Mouse (Mus musculus) c-Kit-negative CD71-positive TER-119-positive erythroid progenitor cells, embryonic 14.5 days (primary cell): Measurements from ENCODE around the gene Cluh.

Experiments used
- DNase-seq: peaks from one replicate; pipeline ENCODE4 v3.0.0-alpha.2; 2013; ENCODE audit warnings: low read depth, low spot score

Gene Cluh

GRCm38 (mm10) chr11:74672901-74673513 lies 23.7 kb downstream of the Cluh start:
- no peak for DNase-seq

- no peak for DNase-seq
These were observed 24.3 kb downstream of the Cluh start for GRCm38 (mm10) chr11:74673561-74673960.

DNA sequence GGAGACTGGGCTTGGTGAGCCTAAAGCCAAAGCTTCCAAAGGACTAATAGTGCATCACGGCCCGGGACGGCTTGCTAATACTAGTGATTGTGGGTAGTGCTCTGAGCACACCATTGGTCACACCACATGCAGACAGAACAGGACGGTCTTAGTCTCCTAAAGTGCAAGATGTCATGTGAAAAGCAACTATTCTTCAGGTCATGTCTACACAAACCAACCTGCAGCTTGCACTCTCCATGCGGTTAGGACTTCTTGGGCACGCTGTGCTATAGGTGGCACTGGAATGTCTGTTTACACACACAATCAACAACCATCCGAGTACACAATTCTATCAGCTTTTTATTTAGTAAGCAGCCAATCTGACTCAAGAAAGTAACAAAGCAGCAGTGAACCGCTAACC lies 25.4 kb downstream of the Cluh start:
- no peak for DNase-seq

- DNase-seq, result no peak
These were observed 25.9 kb downstream of the Cluh start for GRCm38 (mm10) chr11:74675156-74675555.

DNA sequence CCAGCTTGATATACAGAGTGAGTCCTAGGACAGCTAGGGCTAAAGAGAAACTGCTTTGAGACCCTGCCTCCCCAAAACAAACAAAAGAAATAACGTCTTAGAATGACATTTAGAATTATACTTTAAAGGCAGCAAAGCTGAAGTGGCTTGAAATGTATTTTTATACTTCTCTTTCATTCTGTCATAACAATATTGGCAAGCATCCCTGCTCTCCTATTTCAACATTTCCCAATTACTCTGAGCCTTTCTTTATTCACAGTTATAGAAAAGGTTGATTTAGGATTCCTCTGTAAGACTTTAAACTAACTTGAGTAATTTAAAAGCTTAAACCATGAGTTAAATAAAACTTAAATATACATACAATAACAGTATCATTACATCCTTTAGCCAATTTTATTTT lies 42.9 kb downstream of the Cluh start:
- DNase-seq, result no peak

- no peak for DNase-seq
These were observed 50.2 kb downstream of the Cluh start for GRCm38 (mm10) chr11:74699505-74699904.

DNA sequence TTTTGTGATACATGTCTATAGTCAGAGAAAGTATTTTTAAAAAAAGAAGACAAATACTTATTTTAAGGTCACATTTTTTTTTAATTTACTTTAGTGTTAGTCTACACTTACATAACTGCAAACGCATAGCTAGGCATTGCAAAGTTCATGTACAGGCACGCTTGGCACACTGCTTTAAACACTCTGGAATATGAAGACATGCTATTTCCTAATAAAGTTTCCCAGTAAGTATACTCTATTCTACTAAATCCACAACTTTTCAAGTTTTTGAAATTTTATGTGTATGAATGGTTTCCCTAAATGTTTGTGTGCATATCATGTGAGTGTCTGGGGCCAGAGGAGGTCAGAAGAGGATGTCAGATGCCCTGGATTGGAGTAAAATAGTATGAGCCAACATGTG lies 54.8 kb downstream of the Cluh start:
- no peak for DNase-seq

DNA sequence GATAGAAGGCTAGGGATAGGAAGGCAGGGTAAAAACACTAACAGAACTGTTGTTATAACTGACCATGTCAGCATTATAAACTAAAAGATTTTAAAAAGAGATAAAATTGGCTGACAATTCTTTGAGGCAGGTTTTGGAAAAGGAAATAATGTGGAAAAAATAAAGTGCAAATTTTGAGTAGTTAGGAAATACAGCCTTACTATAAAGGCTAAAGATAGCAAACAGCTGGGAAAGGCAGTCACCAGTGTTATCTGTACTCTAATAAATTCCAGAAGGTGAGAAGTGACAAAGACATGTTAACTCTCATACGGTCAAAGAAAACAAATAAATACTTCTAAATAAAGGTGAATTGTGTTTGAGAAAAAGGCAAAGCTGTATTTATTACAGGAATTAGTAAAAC lies 59.5 kb downstream of the Cluh start:
- DNase-seq, result no peak

GRCm38 (mm10) chr11:74710671-74711070 lies 61.4 kb downstream of the Cluh start:
- DNase-seq, result no peak

DNA sequence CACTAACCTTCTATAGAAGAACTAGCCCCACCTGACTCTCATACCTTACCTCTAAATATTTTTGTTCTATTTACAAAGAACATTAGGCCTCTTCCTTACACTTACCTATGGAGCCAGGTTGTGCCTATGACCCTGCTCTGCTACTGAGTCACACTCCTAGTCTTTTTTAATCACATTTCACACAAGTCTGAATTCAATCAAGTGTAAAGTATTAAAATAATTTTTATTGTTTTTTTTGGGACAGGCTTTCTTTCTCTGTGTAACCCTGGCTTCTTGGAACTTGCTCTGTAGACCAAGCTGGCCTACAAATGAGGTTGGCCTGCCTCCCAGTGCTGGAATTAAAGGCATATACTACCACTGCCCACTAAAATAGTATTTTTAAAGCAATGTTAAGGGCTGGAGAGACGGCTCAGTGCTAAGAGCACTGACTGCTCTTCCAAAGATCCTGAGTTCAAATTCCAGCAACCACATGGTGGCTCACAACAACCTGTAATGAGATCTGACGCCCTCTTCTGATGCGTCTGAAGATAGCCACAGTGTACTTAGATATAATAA lies 66.8 kb downstream of the Cluh start:
- DNase-seq, result no peak
